Mouse (Mus musculus): ENCODE data around the gene Ddx54.
A peak's percentile ranks its signal among the peaks of the same experiment; 100 is the strongest.

Gene Ddx54

DNA sequence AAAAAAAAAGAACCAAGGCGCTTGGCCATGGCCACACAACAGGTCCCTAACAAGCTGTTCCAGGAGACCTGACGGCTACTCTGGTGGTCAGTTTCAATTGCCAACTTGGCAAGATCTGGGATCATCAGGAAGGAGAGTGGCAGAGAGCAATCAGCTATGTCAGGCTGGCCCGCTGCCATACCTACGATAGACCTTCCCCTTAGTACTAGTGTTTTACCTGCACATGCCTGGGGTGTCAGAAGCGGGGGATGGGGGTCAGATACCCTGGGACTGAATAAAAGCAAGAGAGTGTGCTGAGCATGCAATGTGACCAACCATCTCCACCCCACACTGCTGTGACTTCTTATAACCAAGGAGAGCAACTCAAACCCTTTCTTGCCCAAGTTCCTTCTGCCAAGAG lies 1.6 kb upstream of the Ddx54 start:
- no peak for DNase-seq (ENCODE audit: low spot score in 2 of 2)

GRCm38 (mm10) chr5:120611416-120611815 lies 1.1 kb upstream of the Ddx54 start:
- no peak for DNase-seq (ENCODE audit: low spot score in 2 of 2)

GRCm38 (mm10) chr5:120612822-120613604 lies 474 bp downstream of the Ddx54 start:
- peak; percentile 100 for DNase-seq (ENCODE audit: low spot score in 2 of 2)

DNA sequence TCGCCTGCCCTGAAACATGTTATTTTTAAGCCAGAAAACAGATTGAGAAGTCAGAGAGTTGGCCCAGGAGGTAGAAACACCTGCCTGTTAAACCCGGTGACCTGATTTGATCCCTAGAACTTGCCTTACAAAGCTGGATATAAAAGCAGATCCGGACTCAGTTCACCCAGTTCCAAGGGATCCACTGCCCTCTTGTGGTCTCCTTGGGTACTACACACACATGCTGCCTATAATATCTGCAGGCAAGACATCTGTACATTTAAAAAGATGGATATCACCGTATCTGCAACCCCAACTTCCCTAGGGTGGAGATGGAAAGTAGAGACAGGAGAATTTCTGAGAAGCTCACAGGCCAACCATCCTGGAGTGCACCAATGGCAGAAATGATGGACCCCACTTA lies 3.4 kb downstream of the Ddx54 start:
- no peak for DNase-seq (ENCODE audit: low spot score in 2 of 2)

GRCm38 (mm10) chr5:120618778-120619177 lies 6.2 kb downstream of the Ddx54 start:
- DNase-seq (ENCODE audit: low spot score in 2 of 2): no peak

DNA sequence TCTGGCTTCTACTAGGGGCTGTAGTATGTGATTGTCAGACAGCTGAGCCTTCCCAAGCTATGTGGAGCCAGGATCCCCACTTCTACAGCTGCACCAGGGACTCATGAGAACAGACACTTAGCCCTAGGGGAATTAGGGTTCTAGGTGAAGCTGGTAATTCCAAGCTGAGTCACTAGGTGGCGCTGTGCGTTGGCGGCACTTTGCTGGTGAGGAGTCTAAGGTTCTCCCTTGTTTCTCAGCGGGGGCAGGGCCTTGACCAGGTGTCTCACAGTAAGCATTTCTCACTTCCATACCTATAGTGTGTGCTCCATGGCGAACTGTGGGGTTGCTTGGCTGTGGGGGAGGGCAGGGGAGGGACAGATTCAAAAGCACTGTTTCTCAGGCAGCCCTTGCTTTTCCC lies 6.7 kb downstream of the Ddx54 start:
- DNase-seq (ENCODE audit: low spot score in 2 of 2): no peak

- peak; percentile 65 to 72 for DNase-seq (ENCODE audit: low spot score in 2 of 2)
Measured at GRCm38 (mm10) chr5:120620375-120621077, 8.0 kb downstream of the Ddx54 start.

DNA sequence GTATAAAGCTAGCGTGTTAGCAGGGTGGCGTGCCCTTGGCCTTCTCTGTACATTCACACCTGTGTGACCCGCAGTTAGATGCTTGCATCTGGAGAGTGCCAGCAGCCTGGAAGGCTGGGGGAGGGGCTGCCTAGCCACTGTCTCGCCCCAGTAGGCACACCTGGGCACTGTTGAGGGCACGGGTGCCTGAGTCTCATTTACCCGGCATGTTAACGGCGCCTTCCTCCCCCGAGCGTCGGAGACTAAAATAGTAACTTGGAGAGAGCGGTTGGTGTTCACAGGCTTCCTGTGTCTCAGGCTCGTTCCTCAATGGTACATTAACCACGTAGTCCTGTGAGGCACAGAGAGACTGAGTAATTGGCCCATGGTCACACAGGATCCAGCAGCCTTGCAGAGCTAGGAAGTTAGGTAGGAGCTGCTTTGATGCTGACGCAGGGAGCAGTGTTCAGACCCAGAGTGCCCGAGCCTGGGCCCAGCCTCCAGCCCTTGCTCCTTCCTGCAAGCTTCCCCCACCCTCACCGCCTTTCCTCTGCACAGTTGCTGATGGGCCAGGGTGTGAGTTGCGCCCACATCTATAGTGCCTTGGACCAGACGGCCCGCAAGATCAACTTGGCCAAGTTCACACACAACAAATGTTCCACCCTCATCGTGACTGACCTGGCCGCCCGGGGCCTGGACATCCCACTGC lies 8.7 kb downstream of the Ddx54 start:
- no peak for DNase-seq (ENCODE audit: low spot score in 2 of 2)

GRCm38 (mm10) chr5:120621846-120622197 lies 9.3 kb downstream of the Ddx54 start:
- no peak for DNase-seq (ENCODE audit: low spot score in 2 of 2)

- DNase-seq (ENCODE audit: low spot score in 2 of 2): no peak
Measured at GRCm38 (mm10) chr5:120622198-120622851, 9.8 kb downstream of the Ddx54 start.

DNA sequence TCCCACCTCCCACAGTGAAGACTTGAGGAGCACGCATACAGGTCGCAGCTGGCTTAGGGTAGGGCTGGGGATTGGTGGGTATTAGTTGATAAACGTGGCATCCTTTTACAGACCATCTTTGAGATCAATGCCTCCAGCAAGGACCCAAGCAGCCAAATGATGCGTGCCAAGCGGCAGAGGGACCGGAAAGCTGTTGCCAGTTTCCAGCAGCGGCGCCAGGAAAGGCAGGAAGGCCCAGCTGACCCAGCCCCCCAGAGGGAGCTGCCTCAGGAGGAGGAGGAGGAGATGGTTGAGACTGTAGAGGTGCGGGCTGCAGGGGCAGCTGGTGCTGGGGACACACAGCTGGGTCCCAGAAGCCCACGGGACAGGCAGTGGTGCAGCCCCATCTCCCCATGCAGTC lies 11.9 kb downstream of the Ddx54 start:
- DNase-seq (ENCODE audit: low spot score in 2 of 2): no peak

- no peak for DNase-seq (ENCODE audit: low spot score in 2 of 2)
Measured at GRCm38 (mm10) chr5:120626399-120626798, 13.9 kb downstream of the Ddx54 start.

DNA sequence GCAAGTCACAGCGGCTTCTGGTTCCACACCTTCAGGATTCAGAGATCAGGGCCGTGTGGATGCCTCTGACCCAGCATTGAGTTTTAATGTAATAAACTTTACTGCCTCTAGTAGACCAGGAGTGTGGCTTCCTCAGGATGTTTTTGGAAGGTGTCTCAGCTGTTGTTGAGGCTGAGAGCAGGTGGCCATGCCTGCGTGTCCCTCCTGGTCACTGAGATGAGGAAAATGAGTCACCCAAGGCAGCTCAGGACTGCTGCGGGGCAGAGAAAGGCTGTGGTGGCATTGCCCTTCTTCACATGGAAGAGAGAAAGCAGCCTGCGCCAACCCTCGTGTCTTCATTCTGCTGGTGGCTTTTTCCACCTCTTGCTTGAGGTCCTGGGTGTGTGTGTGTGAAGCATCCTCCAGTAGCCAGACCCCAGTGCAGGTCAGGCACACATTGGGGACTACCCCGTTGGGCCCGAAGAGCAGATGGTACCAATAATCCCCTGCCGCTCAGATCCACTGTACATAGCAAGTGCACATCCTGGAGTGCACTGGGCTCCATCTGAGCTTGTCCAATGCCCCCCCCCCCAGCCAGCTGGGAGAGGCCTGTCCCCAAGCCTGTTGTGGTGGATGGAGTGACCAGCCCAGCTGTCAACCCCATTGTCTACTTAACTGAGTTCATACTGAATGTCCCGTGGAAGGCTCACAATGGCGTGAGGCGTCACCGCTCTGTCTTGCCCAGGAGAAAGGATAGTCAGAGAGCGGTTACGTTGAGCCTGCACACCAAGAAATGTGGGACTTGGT lies 15.2 kb downstream of the Ddx54 start:
- no peak for DNase-seq (ENCODE audit: low spot score in 2 of 2)

DNA sequence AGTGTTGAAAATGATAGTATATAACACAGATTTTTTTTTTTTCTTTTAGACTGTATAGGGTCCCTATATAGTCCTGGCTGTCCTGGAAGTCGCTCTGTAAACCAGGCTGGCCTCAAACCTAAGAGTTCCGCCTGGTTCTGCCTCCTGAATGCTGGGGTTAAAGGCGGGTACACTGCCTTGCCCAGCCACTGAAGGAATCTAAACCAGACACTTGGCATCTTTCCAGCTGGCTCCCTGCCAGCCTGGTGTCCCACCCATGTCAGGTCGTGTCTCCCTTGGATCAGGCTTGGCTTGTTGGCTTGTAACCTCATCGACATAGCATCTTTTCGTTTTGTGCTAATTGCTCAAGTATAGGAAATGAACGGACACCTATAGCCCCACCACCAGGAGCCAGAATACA lies 16.1 kb downstream of the Ddx54 start:
- DNase-seq (ENCODE audit: low spot score in 2 of 2): no peak

GRCm38 (mm10) chr5:120631128-120631527 lies 18.6 kb downstream of the Ddx54 start:
- no peak for DNase-seq (ENCODE audit: low spot score in 2 of 2)

DNA sequence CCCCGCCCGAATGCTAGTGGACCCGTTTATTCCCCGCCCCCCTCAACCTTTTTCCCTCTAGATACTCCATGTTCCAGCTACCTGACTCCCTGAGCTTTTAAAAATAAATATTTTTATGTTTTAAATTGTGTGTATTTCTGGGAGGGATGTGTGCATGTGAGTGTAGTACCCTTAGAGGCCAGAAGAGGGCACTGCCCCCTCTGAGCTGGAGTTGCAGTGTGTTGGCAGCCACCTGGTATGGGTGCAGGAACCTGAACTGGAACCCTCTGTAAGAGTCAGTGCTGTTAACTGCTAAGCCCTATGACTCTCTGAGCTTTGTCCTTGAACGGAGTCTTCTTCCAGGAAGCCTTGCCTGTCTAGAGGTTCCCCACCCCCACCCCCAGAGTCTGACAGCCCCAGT lies 19.4 kb downstream of the Ddx54 start:
- DNase-seq (ENCODE audit: low spot score in 2 of 2): no peak

DNA sequence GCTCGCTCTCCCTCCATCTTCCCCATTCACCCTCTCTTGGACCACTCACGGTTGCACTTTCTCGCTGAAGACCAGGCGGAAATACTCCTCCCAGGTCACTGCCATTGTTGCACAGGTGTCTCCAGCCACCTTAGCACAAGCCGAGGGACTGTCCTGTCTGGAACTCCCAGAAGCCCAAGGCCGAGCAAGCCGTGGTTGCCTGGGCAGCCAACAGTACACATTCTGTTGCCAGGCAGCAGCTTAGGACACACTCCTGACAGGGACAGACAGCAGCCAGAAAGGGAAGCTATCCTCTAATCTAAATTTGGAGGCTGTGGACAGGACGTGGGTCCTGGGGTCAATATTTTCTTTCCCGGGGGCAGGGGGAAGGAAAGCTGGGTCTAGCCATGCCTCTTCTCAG lies 21.6 kb downstream of the Ddx54 start, which contains the start of gene Cfap73:
Gene Cfap73 (minus strand): TSS at position 105 of the 400 bp plus-strand sequence.
- no peak for DNase-seq (ENCODE audit: low spot score in 2 of 2)

GRCm38 (mm10) chr5:120634860-120635259 lies 22.3 kb downstream of the Ddx54 start:
- no peak for DNase-seq (ENCODE audit: low spot score in 2 of 2)

DNA sequence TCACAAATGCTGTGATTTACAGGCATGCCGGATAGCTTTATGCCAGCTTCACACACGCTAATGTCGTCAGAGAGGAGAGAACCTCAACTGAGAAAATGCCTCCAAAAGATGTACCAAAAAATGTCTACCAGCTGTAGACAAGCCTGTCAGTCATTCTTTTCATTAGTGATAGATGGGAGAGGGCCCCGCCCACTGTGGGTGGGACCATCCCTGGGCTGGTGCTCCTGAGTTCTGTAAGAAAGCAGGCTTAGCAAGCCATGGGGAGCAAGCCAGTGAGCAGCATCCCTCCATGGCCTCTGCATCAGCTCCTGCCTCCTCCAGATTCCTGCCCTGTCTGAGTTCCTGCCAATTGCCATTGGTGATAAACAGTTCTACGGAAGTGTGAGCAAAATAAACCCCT lies 23.1 kb downstream of the Ddx54 start:
- no peak for DNase-seq (ENCODE audit: low spot score in 2 of 2)

GRCm38 (mm10) chr5:120640094-120640493 lies 27.6 kb downstream of the Ddx54 start:
- DNase-seq (ENCODE audit: low spot score in 2 of 2): no peak

DNA sequence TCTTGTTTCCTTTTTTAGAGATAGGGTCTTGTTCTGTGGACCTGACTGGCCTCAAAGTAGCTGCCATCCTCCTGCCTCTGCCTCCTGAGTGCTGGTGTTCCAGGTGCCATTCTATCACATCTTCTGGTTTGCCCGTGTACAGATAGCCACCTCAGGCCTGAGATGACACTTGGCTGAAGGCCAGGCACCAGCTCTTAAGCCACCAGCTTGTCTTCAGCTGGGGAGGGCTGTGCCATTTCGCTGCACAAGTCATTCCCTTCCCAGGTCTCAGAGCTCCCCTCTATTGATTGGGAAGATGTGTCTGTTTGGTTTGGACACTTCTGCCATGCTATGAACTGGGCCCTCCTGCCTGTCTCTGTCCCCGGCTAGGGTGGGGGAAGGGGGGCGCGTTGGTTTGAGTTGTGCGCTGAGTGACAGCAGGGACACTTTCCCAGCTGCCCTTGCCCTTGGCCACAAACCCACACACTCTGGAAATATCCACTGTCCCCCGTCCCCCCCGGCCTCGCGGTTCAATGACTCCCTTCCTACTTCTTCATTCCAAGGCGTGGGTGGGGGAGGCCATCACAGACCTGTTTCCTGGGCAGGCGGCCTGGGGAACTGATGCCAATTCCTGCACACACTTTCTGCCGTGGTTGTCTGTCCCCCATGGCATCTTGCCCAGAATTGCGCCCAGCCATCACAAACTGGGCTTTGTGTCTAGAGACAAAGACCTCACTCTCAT lies 31.0 kb downstream of the Ddx54 start:
- no peak for DNase-seq (ENCODE audit: low spot score in 2 of 2)

Measured in urinary bladder, postnatal 36 days (tissue).